Mouse (Mus musculus): Measurements from ENCODE around the gene Slc25a38. TPM values are rescaled to one million over a fixed set of nuclear protein-coding genes. Genes with fewer than 3 reads are reported as not detected.
"Not testable (repeated sequence)": the region's sequence is repeated elsewhere in the genome, so short reads cannot be mapped to it uniquely, and the experiment has no call there.

The Slc25a38 gene
- polyA plus RNA-seq, 1 experiment from 2014 or later, result 35.7 TPM

- no peak for DNase-seq (ENCODE audit: low spot score)
Observed at GRCm38 (mm10) chr9:120099304-120099703, 10.9 kb upstream of the Slc25a38 start.

GRCm38 (mm10) chr9:120101165-120101564, 9.0 kb upstream of the Slc25a38 start:
- no peak for DNase-seq (ENCODE audit: low spot score)

GRCm38 (mm10) chr9:120108953-120109352, 1.2 kb upstream of the Slc25a38 start:
- DNase-seq (ENCODE audit: low spot score), result not testable (repeated sequence)

GRCm38 (mm10) chr9:120111156-120111945, 1.2 kb downstream of the Slc25a38 start:
- no peak for DNase-seq (ENCODE audit: low spot score)

GRCm38 (mm10) chr9:120112472-120112871, 2.3 kb downstream of the Slc25a38 start:
- no peak for DNase-seq (ENCODE audit: low spot score)

- DNase-seq (ENCODE audit: low spot score), result no peak
Observed at GRCm38 (mm10) chr9:120113456-120113855, 3.3 kb downstream of the Slc25a38 start.

GRCm38 (mm10) chr9:120114051-120114788, 4.0 kb downstream of the Slc25a38 start:
- DNase-seq (ENCODE audit: low spot score), result no peak

GRCm38 (mm10) chr9:120114789-120115151, 4.6 kb downstream of the Slc25a38 start:
- DNase-seq (ENCODE audit: low spot score), result no peak

- DNase-seq (ENCODE audit: low spot score), result no peak
Observed at GRCm38 (mm10) chr9:120115580-120115979, 5.4 kb downstream of the Slc25a38 start.

- no peak for DNase-seq (ENCODE audit: low spot score)
Observed at GRCm38 (mm10) chr9:120116184-120116624, 6.0 kb downstream of the Slc25a38 start.

GRCm38 (mm10) chr9:120118212-120118611, 8.0 kb downstream of the Slc25a38 start:
- DNase-seq (ENCODE audit: low spot score), result no peak

GRCm38 (mm10) chr9:120120503-120120902, 10.3 kb downstream of the Slc25a38 start:
- no peak for DNase-seq (ENCODE audit: low spot score)

GRCm38 (mm10) chr9:120126868-120127267, 16.7 kb downstream of the Slc25a38 start:
- no peak for DNase-seq (ENCODE audit: low spot score)

GRCm38 (mm10) chr9:120127538-120128251, 17.5 kb downstream of the Slc25a38 start, which contains the start of gene Rpsa:
Gene Rpsa (plus strand): TSS chr9:120127689.
- DNase-seq (ENCODE audit: low spot score), result peak; percentile 99

- DNase-seq (ENCODE audit: low spot score), result no peak
Observed at GRCm38 (mm10) chr9:120129276-120129675, 19.1 kb downstream of the Slc25a38 start.

GRCm38 (mm10) chr9:120131784-120132288, 21.7 kb downstream of the Slc25a38 start:
- no peak for DNase-seq (ENCODE audit: low spot score)

GRCm38 (mm10) chr9:120132980-120133754, 23.0 kb downstream of the Slc25a38 start:
- no peak for DNase-seq (ENCODE audit: low spot score)

GRCm38 (mm10) chr9:120133755-120134475, 23.7 kb downstream of the Slc25a38 start:
- no peak for DNase-seq (ENCODE audit: low spot score)

- DNase-seq (ENCODE audit: low spot score), result no peak
Observed at GRCm38 (mm10) chr9:120134529-120135160, 24.5 kb downstream of the Slc25a38 start.

GRCm38 (mm10) chr9:120135454-120135853, 25.3 kb downstream of the Slc25a38 start:
- no peak for DNase-seq (ENCODE audit: low spot score)
